Mouse (Mus musculus): ENCODE measurements around the gene Foxp1. TPM values are rescaled to one million over a fixed set of nuclear protein-coding genes. Genes with fewer than 3 reads are reported as not detected.

The Foxp1 gene
- polyA plus RNA-seq, 1 experiment from 2014 or later, result 77.5 TPM

GRCm38 (mm10) chr6:99038977-99039376 is 483.5 kb downstream of the Foxp1 start:
- no peak overlapping the region for H3K9ac ChIP-seq
- H3K9me3 ChIP-seq (replicated peaks), result no peaks in the 10 kb centered on the region
- H3K4me2 ChIP-seq (replicated peaks), result no peak overlapping the region
- no peak overlapping the region for H3K4me3 ChIP-seq (replicated peaks)
- WGBS, result 79% methylated on average over 2 of the region's 2 CpGs
- ATAC-seq (ENCODE audit: insufficient number of reproducible peaks, low FRiP score, low TSS enrichment, low read depth), result no peak
- no peak overlapping the region for H3K27ac ChIP-seq (replicated peaks)
- no peaks in the 10 kb centered on the region for H3K27me3 ChIP-seq
- H3K4me1 ChIP-seq, result no peaks in the 10 kb centered on the region
- H3K36me3 ChIP-seq, result no peaks in the 10 kb centered on the region

GRCm38 (mm10) chr6:99035459-99036375 is 486.8 kb downstream of the Foxp1 start:
- no peak for ATAC-seq (ENCODE audit: insufficient number of reproducible peaks, low FRiP score, low TSS enrichment, low read depth)
- WGBS, result 78% methylated on average over 8 of the region's 8 CpGs
- no peak overlapping the region for H3K9ac ChIP-seq
- no peak overlapping the region for H3K4me3 ChIP-seq (replicated peaks)
- no peaks in the 10 kb centered on the region for H3K36me3 ChIP-seq
- no peak overlapping the region for H3K4me2 ChIP-seq (replicated peaks)
- no peaks in the 10 kb centered on the region for H3K9me3 ChIP-seq (replicated peaks)
- H3K27me3 ChIP-seq, result no peaks in the 10 kb centered on the region
- H3K27ac ChIP-seq (replicated peaks), result no peak overlapping the region
- H3K4me1 ChIP-seq, result no peaks in the 10 kb centered on the region

- WGBS, result 33% methylated on average over 6 of the region's 6 CpGs
- Histone ChIP-seq H3K9me3 (replicated peaks) (no peaks in the 10 kb centered on the region), H3K36me3 (no peaks in the 10 kb centered on the region), H3K4me2 (replicated peaks) (no peak overlapping the region), H3K27ac (replicated peaks) (no peak overlapping the region), H3K27me3 (no peaks in the 10 kb centered on the region), H3K4me1 (no peaks in the 10 kb centered on the region), H3K9ac (no peak overlapping the region), H3K4me3 (replicated peaks) (no peak overlapping the region)
- ATAC-seq (ENCODE audit: insufficient number of reproducible peaks, low FRiP score, low TSS enrichment, low read depth), result no peak
Measured at GRCm38 (mm10) chr6:99033062-99033461, 489.5 kb downstream of the Foxp1 start.

GRCm38 (mm10) chr6:99031321-99031903 is 491.1 kb downstream of the Foxp1 start:
- H3K4me1 ChIP-seq, result peaks cover 3% of the 10 kb centered on the region; the same call in 1 of the 2 replicates
- no peak for ATAC-seq (ENCODE audit: insufficient number of reproducible peaks, low FRiP score, low TSS enrichment, low read depth)
- H3K4me2 ChIP-seq (replicated peaks), result no peak overlapping the region
- H3K36me3 ChIP-seq, result no peaks in the 10 kb centered on the region
- no peak overlapping the region for H3K4me3 ChIP-seq (replicated peaks)
- WGBS, result 76% methylated on average over 9 of the region's 9 CpGs
- no peak overlapping the region for H3K27ac ChIP-seq (replicated peaks)
- no peaks in the 10 kb centered on the region for H3K9me3 ChIP-seq (replicated peaks)
- H3K27me3 ChIP-seq, result no peaks in the 10 kb centered on the region
- H3K9ac ChIP-seq, result no peak overlapping the region

GRCm38 (mm10) chr6:99030251-99030650 is 492.3 kb downstream of the Foxp1 start:
- 46% methylated on average over 6 of the region's 6 CpGs for WGBS
- Histone ChIP-seq H3K4me2 (replicated peaks) (no peak overlapping the region), H3K27ac (replicated peaks) (no peak overlapping the region), H3K4me1 (peaks cover 3% of the 10 kb centered on the region; the same call in 1 of the 2 replicates), H3K9ac (no peak overlapping the region), H3K4me3 (replicated peaks) (no peak overlapping the region), H3K9me3 (replicated peaks) (no peaks in the 10 kb centered on the region), H3K27me3 (no peaks in the 10 kb centered on the region), H3K36me3 (no peaks in the 10 kb centered on the region)
- ATAC-seq (ENCODE audit: insufficient number of reproducible peaks, low FRiP score, low TSS enrichment, low read depth), result no peak

- H3K36me3 ChIP-seq, result no peaks in the 10 kb centered on the region
- H3K27me3 ChIP-seq, result no peaks in the 10 kb centered on the region
- H3K4me3 ChIP-seq (replicated peaks), result no peak overlapping the region
- H3K9me3 ChIP-seq (replicated peaks), result no peaks in the 10 kb centered on the region
- H3K4me1 ChIP-seq, result peaks cover 3% of the 10 kb centered on the region
- no peak overlapping the region for H3K27ac ChIP-seq (replicated peaks)
- 47% methylated on average over 5 of the region's 5 CpGs for WGBS
- no peak for ATAC-seq (ENCODE audit: insufficient number of reproducible peaks, low FRiP score, low TSS enrichment, low read depth)
- no peak overlapping the region for H3K9ac ChIP-seq
- no peak overlapping the region for H3K4me2 ChIP-seq (replicated peaks)
Measured at GRCm38 (mm10) chr6:99029438-99029837, 493.1 kb downstream of the Foxp1 start.

- Histone ChIP-seq H3K27ac (replicated peaks) (peak overlapping the region; percentile 86), H3K4me1 (peaks cover 5% of the 10 kb centered on the region), H3K9ac (no peak overlapping the region; the same call in 1 of the 2 replicates), H3K36me3 (no peaks in the 10 kb centered on the region), H3K9me3 (replicated peaks) (no peaks in the 10 kb centered on the region), H3K4me3 (replicated peaks) (peak overlapping the region; percentile 66), H3K27me3 (no peaks in the 10 kb centered on the region), H3K4me2 (replicated peaks) (peak overlapping the region; percentile 89)
- no peak for ATAC-seq (ENCODE audit: insufficient number of reproducible peaks, low FRiP score, low TSS enrichment, low read depth)
- WGBS, result 12% methylated on average over 6 of the region's 6 CpGs
Measured at GRCm38 (mm10) chr6:99028989-99029305, 493.6 kb downstream of the Foxp1 start.

- Histone ChIP-seq H3K27me3 (no peaks in the 10 kb centered on the region), H3K4me1 (peaks cover 8% of the 10 kb centered on the region), H3K4me2 (replicated peaks) (peak overlapping the region; percentile 89), H3K9ac (peak overlapping the region; percentile 50), H3K27ac (replicated peaks) (peak overlapping the region; percentile 86), H3K4me3 (replicated peaks) (peak overlapping the region; percentile 66), H3K36me3 (no peaks in the 10 kb centered on the region), H3K9me3 (replicated peaks) (no peaks in the 10 kb centered on the region)
- under 1% methylated on average over 79 of the region's 87 CpGs for WGBS
- peak; percentile 92 for ATAC-seq (ENCODE audit: insufficient number of reproducible peaks, low FRiP score, low TSS enrichment, low read depth)
Measured at GRCm38 (mm10) chr6:99028161-99028988, 494.1 kb downstream of the Foxp1 start.

GRCm38 (mm10) chr6:99027542-99028160 is 494.9 kb downstream of the Foxp1 start:
- Histone ChIP-seq H3K9ac (peak overlapping the region; percentile 50), H3K27me3 (no peaks in the 10 kb centered on the region), H3K36me3 (no peaks in the 10 kb centered on the region), H3K9me3 (replicated peaks) (no peaks in the 10 kb centered on the region), H3K4me3 (replicated peaks) (peak overlapping the region; percentile 66), H3K4me1 (peaks cover 8% of the 10 kb centered on the region), H3K27ac (replicated peaks) (peak overlapping the region; percentile 86), H3K4me2 (replicated peaks) (peak overlapping the region; percentile 89)
- ATAC-seq (ENCODE audit: insufficient number of reproducible peaks, low FRiP score, low TSS enrichment, low read depth), result no peak; the same call in none of the 2 replicates
- WGBS, result 2% methylated on average over 20 of the region's 22 CpGs

GRCm38 (mm10) chr6:99026635-99027541 is 495.6 kb downstream of the Foxp1 start:
- Histone ChIP-seq H3K9me3 (replicated peaks) (no peaks in the 10 kb centered on the region), H3K27me3 (no peaks in the 10 kb centered on the region), H3K27ac (replicated peaks) (peak overlapping the region; percentile 86), H3K4me2 (replicated peaks) (peak overlapping the region; percentile 89), H3K4me1 (peaks cover 8% of the 10 kb centered on the region), H3K36me3 (no peaks in the 10 kb centered on the region), H3K4me3 (replicated peaks) (peak overlapping the region; percentile 66), H3K9ac (0 out of 2 replicates have a peak overlapping the region, but pooled peaks have one; percentile 10)
- no peak for ATAC-seq (ENCODE audit: insufficient number of reproducible peaks, low FRiP score, low TSS enrichment, low read depth)
- WGBS, result 17% methylated on average over 19 of the region's 19 CpGs
